Mouse (Mus musculus): Measurements from ENCODE around the gene Gm28047. TPM values are rescaled to one million over a fixed set of nuclear protein-coding genes. Genes with fewer than 3 reads are reported as not detected.
A peak's percentile ranks its signal among the peaks of the same experiment; 100 is the strongest.
"Not testable (repeated sequence)": the region's sequence is repeated elsewhere in the genome, so short reads cannot be mapped to it uniquely, and the experiment has no call there.

Gm28047 gene
- total and polyA plus RNA-seq, 3 experiments = 0.36 to 1.3 TPM; not detected in 1

DNA sequence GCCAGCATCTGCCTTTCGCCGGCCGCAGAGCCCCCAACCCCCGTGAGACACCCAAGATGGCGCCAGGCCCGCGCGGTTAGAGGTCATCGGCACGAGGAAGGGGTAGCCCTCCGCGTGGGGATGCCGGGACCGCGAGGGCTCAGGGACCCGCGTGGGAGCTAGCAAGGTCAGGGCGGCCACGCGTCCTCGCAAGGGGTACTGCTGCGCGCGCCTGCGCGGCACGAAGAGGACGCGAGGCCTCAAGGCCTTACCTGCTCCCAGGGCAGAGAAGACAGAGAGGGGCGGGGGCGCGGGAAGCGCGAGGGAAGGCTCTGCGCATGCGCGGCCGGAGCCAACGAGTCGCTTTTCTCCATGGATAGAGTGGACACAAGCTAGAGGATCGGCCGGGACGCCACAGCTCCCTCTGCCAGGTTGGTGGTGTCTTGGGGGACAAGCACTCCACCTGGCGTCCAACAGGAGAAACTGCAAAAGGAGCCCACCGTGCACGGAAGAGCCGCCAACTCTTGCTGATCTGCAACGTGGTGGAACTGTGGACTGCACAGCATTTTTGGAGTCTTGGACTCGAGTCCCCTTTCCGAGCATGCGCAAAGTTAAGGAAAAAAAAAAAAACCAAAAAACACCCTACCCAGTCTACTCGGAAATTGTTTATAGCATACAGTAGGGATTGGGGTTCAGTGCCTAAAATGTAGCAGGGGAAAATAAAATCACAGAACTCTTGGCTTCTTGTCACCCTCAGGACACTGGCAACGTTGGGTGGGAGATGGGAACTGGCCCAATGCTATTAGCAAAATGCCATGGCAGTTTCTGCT lies 46.1 kb upstream of the Gm28047 start:
- intact Hi-C loops (cut with DNase I) = loop anchor here (2.0 to 10.0 kb wide), 3 partner anchors 46 to 596 kb away; partner anchors contain the start of genes Atf7, Eif4b and Gm28047
- Histone ChIP-seq H3K4me1 (ENCODE audit: control insufficient read depth, insufficient read depth, low read length) (peaks cover 3% of the 10 kb centered on the region), H3K27ac (peak overlapping the region; percentile 99), H3K79me2 (replicated peaks; ENCODE audit: control insufficient read depth, insufficient read depth, low read length) (peaks cover 5% of the 10 kb centered on the region), H3K4me3 (peak overlapping the region; percentile 98), H3K27me3 (ENCODE audit: control insufficient read depth, insufficient read depth, low read length) (no peaks in the 10 kb centered on the region), H3K36me3 (ENCODE audit: control insufficient read depth, insufficient read depth, low read length) (no peaks in the 10 kb centered on the region; the same call in 1 of the 2 replicates), H3K9ac (ENCODE audit: low read depth, low read length) (peak overlapping the region; percentile 99)
- WGBS = under 1% methylated on average over 53 of the region's 53 CpGs
- peak; percentile 85 for TF ChIP-seq POLR2A (IDR thresholded peaks at IDR 0.05; ENCODE audit: insufficient read depth, low read depth, low read length)
- TF ChIP-seq CTCF (IDR thresholded peaks at IDR 0.05) = peak; percentile 92
- peak; percentile 97 for TF ChIP-seq EP300 (IDR thresholded peaks at IDR 0.05; ENCODE audit: insufficient read depth, low read depth, low read length)
- DNase-seq = peak; percentile 96 to 97

GRCm38 (mm10) chr15:102670281-102670680 lies 45.4 kb upstream of the Gm28047 start:
- H3K9ac ChIP-seq (ENCODE audit: low read depth, low read length) = peak overlapping the region; percentile 99
- peaks cover 2% of the 10 kb centered on the region for H3K36me3 ChIP-seq (ENCODE audit: control insufficient read depth, insufficient read depth, low read length)
- no peak for DNase-seq
- peaks cover 5% of the 10 kb centered on the region for H3K4me1 ChIP-seq (ENCODE audit: control insufficient read depth, insufficient read depth, low read length)
- H3K79me2 ChIP-seq (replicated peaks; ENCODE audit: control insufficient read depth, insufficient read depth, low read length) = peaks cover 5% of the 10 kb centered on the region
- H3K27ac ChIP-seq = peak overlapping the region; percentile 99
- peak overlapping the region; percentile 98 for H3K4me3 ChIP-seq
- intact Hi-C loops (cut with DNase I) = loop anchor here (2.0 to 10.0 kb wide), 3 partner anchors 45 to 595 kb away; partner anchors contain the start of genes Atf7, Eif4b and Gm28047
- 4% methylated on average over 6 of the region's 6 CpGs for WGBS
- no peak for TF ChIP-seq POLR2A (IDR thresholded peaks at IDR 0.05; ENCODE audit: insufficient read depth, low read depth, low read length)
- TF ChIP-seq CTCF (IDR thresholded peaks at IDR 0.05) = no peak
- TF ChIP-seq EP300 (IDR thresholded peaks at IDR 0.05; ENCODE audit: insufficient read depth, low read depth, low read length) = no peak
- H3K27me3 ChIP-seq (ENCODE audit: control insufficient read depth, insufficient read depth, low read length) = no peaks in the 10 kb centered on the region

- Histone ChIP-seq H3K4me1 (ENCODE audit: control insufficient read depth, insufficient read depth, low read length) (peaks cover 5% of the 10 kb centered on the region), H3K36me3 (ENCODE audit: control insufficient read depth, insufficient read depth, low read length) (peaks cover 4% of the 10 kb centered on the region), H3K9ac (ENCODE audit: low read depth, low read length) (no peak overlapping the region), H3K27me3 (ENCODE audit: control insufficient read depth, insufficient read depth, low read length) (no peaks in the 10 kb centered on the region), H3K27ac (no peak overlapping the region; the same call in 1 of the 2 replicates), H3K4me3 (no peak overlapping the region), H3K79me2 (replicated peaks; ENCODE audit: control insufficient read depth, insufficient read depth, low read length) (peaks cover 5% of the 10 kb centered on the region)
- WGBS = 80% methylated on average over 8 of the region's 8 CpGs
- TF ChIP-seq POLR2A (IDR thresholded peaks at IDR 0.05; ENCODE audit: insufficient read depth, low read depth, low read length) = no peak
- no peak for TF ChIP-seq EP300 (IDR thresholded peaks at IDR 0.05; ENCODE audit: insufficient read depth, low read depth, low read length)
- no peak for DNase-seq
- intact Hi-C loops (cut with DNase I) = loop anchor here (5.0 kb wide), 1 partner anchor 122 kb away; no protein-coding TSS in a partner anchor
Measured at GRCm38 (mm10) chr15:102669571-102669970, 44.7 kb upstream of the Gm28047 start.

- H3K4me3 ChIP-seq = no peak overlapping the region
- peak; percentile 36 to 53 for DNase-seq
- no peak overlapping the region for H3K27ac ChIP-seq
- H3K36me3 ChIP-seq (ENCODE audit: control insufficient read depth, insufficient read depth, low read length) = peaks cover 21% of the 10 kb centered on the region
- WGBS = 27% methylated on average over 4 of the region's 4 CpGs
- peaks cover 2% of the 10 kb centered on the region for H3K79me2 ChIP-seq (replicated peaks; ENCODE audit: control insufficient read depth, insufficient read depth, low read length)
- 0 out of 2 replicates have a peak, but pooled peaks have one; percentile 18 for TF ChIP-seq EP300 (IDR thresholded peaks at IDR 0.05; ENCODE audit: insufficient read depth, low read depth, low read length)
- peak; percentile 79 for TF ChIP-seq CTCF (IDR thresholded peaks at IDR 0.05)
- TF ChIP-seq POLR2A (IDR thresholded peaks at IDR 0.05; ENCODE audit: insufficient read depth, low read depth, low read length) = no peak
- no peaks in the 10 kb centered on the region for H3K27me3 ChIP-seq (ENCODE audit: control insufficient read depth, insufficient read depth, low read length)
- peaks cover 4% of the 10 kb centered on the region for H3K4me1 ChIP-seq (ENCODE audit: control insufficient read depth, insufficient read depth, low read length)
- intact Hi-C loops (cut with DNase I) = loop anchor here (5.0 kb wide), 1 partner anchor 118 kb away; no protein-coding TSS in a partner anchor
- no peak overlapping the region for H3K9ac ChIP-seq (ENCODE audit: low read depth, low read length)
Measured at GRCm38 (mm10) chr15:102665494-102665893, 40.6 kb upstream of the Gm28047 start.

DNA sequence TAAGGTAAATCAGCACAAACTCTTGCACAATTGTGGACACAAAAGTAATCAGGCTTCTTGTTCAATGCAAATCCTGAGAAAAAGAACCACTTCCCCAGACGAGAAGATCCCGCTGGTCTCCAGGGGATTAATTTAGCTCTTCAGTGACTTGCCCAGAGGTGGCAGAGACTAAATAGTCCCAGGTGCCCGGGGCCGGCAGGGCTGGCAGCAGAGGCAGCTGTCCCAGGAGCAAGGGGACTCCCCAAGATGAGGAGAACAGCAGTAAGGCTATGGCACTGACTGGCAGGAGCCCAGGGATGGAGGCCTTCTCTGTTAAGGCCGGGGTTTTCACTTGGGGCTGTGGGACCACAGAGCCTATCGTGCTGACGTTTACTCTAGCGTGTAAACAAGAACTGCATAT lies 39.0 kb upstream of the Gm28047 start:
- Histone ChIP-seq H3K4me1 (ENCODE audit: control insufficient read depth, insufficient read depth, low read length) (peaks cover 2% of the 10 kb centered on the region; the same call in 1 of the 2 replicates), H3K27ac (no peak overlapping the region), H3K9ac (ENCODE audit: low read depth, low read length) (no peak overlapping the region), H3K36me3 (ENCODE audit: control insufficient read depth, insufficient read depth, low read length) (peaks cover 21% of the 10 kb centered on the region), H3K4me3 (no peak overlapping the region), H3K79me2 (replicated peaks; ENCODE audit: control insufficient read depth, insufficient read depth, low read length) (no peaks in the 10 kb centered on the region; the same call in 1 of the 2 replicates), H3K27me3 (ENCODE audit: control insufficient read depth, insufficient read depth, low read length) (no peaks in the 10 kb centered on the region)
- DNase-seq = no peak
- TF ChIP-seq EP300 (IDR thresholded peaks at IDR 0.05; ENCODE audit: insufficient read depth, low read depth, low read length) (no peak), CTCF (IDR thresholded peaks at IDR 0.05) (no peak), POLR2A (IDR thresholded peaks at IDR 0.05; ENCODE audit: insufficient read depth, low read depth, low read length) (no peak)
- 77% methylated on average over 8 of the region's 8 CpGs for WGBS
- intact Hi-C loops (cut with DNase I) = no loop called here

DNA sequence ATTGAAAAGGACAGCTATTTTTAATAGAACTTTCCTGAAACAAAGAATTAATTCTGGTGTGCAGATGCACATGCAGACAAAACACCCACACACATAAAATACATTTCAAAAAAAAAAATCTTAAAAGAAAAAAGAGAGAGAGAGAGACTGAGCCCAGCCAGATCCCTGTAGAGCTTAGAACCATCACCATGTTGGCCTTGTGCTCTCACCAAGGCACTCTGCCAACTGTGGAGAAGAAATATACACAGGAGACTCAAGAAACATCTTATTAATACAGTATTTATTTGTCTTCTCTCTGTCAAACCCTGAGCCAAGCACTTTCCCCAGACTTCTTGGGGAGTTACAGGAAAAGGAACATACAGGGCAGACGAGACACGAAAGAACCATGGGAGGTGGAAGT lies 37.7 kb upstream of the Gm28047 start:
- H3K27ac ChIP-seq; DNase-seq; intact Hi-C loops (cut with DNase I); H3K27me3 ChIP-seq (ENCODE audit: control insufficient read depth, insufficient read depth, low read length); H3K79me2 ChIP-seq (replicated peaks; ENCODE audit: control insufficient read depth, insufficient read depth, low read length); H3K4me3 ChIP-seq; H3K4me1 ChIP-seq (ENCODE audit: control insufficient read depth, insufficient read depth, low read length); H3K9ac ChIP-seq (ENCODE audit: low read depth, low read length): not testable (repeated sequence)
- peaks cover 21% of the 10 kb centered on the region for H3K36me3 ChIP-seq (ENCODE audit: control insufficient read depth, insufficient read depth, low read length)
- 54% methylated on average over 2 of the region's 2 CpGs for WGBS
